In the genomic region with DNA sequence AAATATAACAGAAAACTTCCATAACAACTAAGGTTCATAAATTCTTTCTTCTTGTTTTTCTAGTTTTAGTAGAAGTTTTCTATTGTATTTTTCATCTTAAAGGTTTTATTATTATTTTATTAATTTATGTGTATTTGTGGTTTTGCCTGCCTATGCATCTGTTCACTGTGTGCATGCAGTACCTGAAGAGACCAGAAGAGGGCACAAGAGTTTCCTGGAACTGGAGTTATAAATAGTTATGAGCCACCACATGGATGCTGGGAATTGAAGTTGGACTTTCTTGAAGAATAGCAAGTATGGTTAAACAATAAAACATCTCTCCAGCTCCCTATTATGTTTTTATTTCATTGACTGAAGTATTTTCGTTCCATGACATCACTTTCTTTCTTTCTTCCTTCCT, we compare ENCODE assay signal across 9 mouse cellular contexts.
DNase-seq lines count a peak whose midpoint lies in the region; ATAC-seq and TF ChIP-seq lines count a peak whose summit lies in the region.
"Had no signal": no experiment of that assay in that cellular context is flagged by ENCODE, and none has a peak within 500 bp of the region (broad histone marks: within the 10 kb centered on the region; RNA-seq: fewer than 3 reads in every experiment).

No protein-coding gene starts in this region.

- WGBS in embryonic facial prominence, embryonic 10.5 days: 86% methylated on average over 1 of the region's 1 CpGs
- 85% methylated on average over 1 of the region's 1 CpGs for WGBS in heart, embryonic 12.5 days

- no peaks in the 10 kb centered on the region for H3K36me3 ChIP-seq in embryonic facial prominence, embryonic 10.5 days (replicated peaks)
- no peaks in the 10 kb centered on the region for H3K36me3 ChIP-seq in heart, embryonic 12.5 days
- H3K36me3 ChIP-seq: heart, embryonic 15.5 days had no signal

- H3K9me3 ChIP-seq in embryonic facial prominence, embryonic 10.5 days: no peaks in the 10 kb centered on the region
- no peaks in the 10 kb centered on the region for H3K9me3 ChIP-seq in heart, embryonic 12.5 days (replicated peaks)
- H3K9me3 ChIP-seq: heart, embryonic 15.5 days had no signal

- H3K27ac ChIP-seq in gastrocnemius, adult 2 months: no peak overlapping the region
- no peak overlapping the region for H3K27ac ChIP-seq in embryonic facial prominence, embryonic 10.5 days (replicated peaks)
- no peak overlapping the region for H3K27ac ChIP-seq in heart, embryonic 12.5 days (ENCODE audit: poor library complexity, severe bottlenecking)
- H3K27ac ChIP-seq: heart, embryonic 15.5 days had no signal

- ATAC-seq in heart, embryonic 12.5 days (ENCODE audit: insufficient number of reproducible peaks, low FRiP score): no peak

- intact Hi-C loops in gastrocnemius, adult 2 months (cut with DNase I): loop anchor here (2.0 kb wide), 1 partner anchor 243 kb away; no protein-coding TSS in a partner anchor

- no peaks in the 10 kb centered on the region for H3K4me1 ChIP-seq in embryonic facial prominence, embryonic 10.5 days
- no peaks in the 10 kb centered on the region for H3K4me1 ChIP-seq in heart, embryonic 12.5 days (replicated peaks)
- H3K4me1 ChIP-seq: heart, embryonic 15.5 days had no signal

- H3K9ac ChIP-seq in heart, embryonic 12.5 days: no peak overlapping the region
- H3K9ac ChIP-seq: heart, embryonic 15.5 days had no signal

- TF ChIP-seq CTCF in gastrocnemius, adult 2 months (IDR thresholded peaks at IDR 0.05): peak; percentile 75

- H3K4me3 ChIP-seq in gastrocnemius, adult 2 months: no peak overlapping the region
- no peak overlapping the region for H3K4me3 ChIP-seq in embryonic facial prominence, embryonic 10.5 days
- no peak overlapping the region for H3K4me3 ChIP-seq in heart, embryonic 12.5 days
- H3K4me3 ChIP-seq: heart, embryonic 15.5 days had no signal

- H3K27me3 ChIP-seq in embryonic facial prominence, embryonic 10.5 days (replicated peaks; ENCODE audit: low read depth, poor library complexity, severe bottlenecking): no peaks in the 10 kb centered on the region
- no peaks in the 10 kb centered on the region for H3K27me3 ChIP-seq in heart, embryonic 12.5 days (replicated peaks)
- H3K27me3 ChIP-seq: heart, embryonic 15.5 days had no signal

- no peak overlapping the region for H3K4me2 ChIP-seq in heart, embryonic 12.5 days
- H3K4me2 ChIP-seq: heart, embryonic 15.5 days had no signal

- DNase-seq in gastrocnemius, adult 2 months: no peak
- no peak for DNase-seq in gastrocnemius, adult 8-10 months (ENCODE audit: low spot score in 2 of 2)
- DNase-seq in right cerebral cortex, postnatal 4 days: peak; percentile 41
- no peak for DNase-seq in right cerebral cortex, postnatal 10 days (ENCODE audit: low spot score in 2 of 2)
- DNase-seq in embryonic facial prominence, embryonic 10.5 days (ENCODE audit: low spot score): peak; percentile 29
- peak; percentile 10 to 29 for DNase-seq in natural killer cell, adult 2 months (ENCODE audit: low spot score in 2 of 2)
- no peak for DNase-seq in heart, adult 8-10 months (ENCODE audit: low spot score)

Comparison
In these comparisons a context has a peak if more than half of its experiments do, and no peak if none do; other contexts are left out.
1. DNase-seq: peak in right cerebral cortex, postnatal 4 days (single experiment), embryonic facial prominence, embryonic 10.5 days (single experiment) and natural killer cell, adult 2 months (2 of 2); none in gastrocnemius, adult 2 months (single experiment), gastrocnemius, adult 8-10 months (0 of 2), right cerebral cortex, postnatal 10 days (0 of 2) and heart, adult 8-10 months (single experiment).